Mouse (Mus musculus) midbrain, postnatal 0 days (tissue): Measurements from ENCODE around the gene Anapc15-ps. TPM values are rescaled to one million over a fixed set of nuclear protein-coding genes. Genes with fewer than 3 reads are reported as not detected.

Source experiments
- ATAC-seq: fragments of 200-750 bp; cut with Nextera tagmentation; 2 replicates; pipeline ENCODE4 v1.8.0; 2017; ENCODE audit warnings: moderate number of reproducible peaks, mild to moderate bottlenecking, moderate TSS enrichment, moderate library complexity; ENCODE audit not compliant: low FRiP score
- DNase-seq: peaks from one replicate; pipeline ENCODE4 v3.0.0-alpha.2; 2015; ENCODE audit warnings: low spot score
- H3K27ac ChIP-seq: fragments of 300-500 bp; sonication (generic); 2 replicates; pipeline ENCODE4 v1.5.1; 2014; ENCODE audit warnings: low read depth, mild to moderate bottlenecking, low read length, mixed read lengths
- H3K27me3 ChIP-seq: fragments of 300-500 bp; sonication (generic); 2 replicates; pipeline ENCODE4 v1.6.1; 2014; ENCODE audit warnings: low read length, control low read depth, mixed read lengths; ENCODE audit not compliant: insufficient read depth
- H3K36me3 ChIP-seq: fragments of 300-500 bp; sonication (generic); 2 replicates; pipeline ENCODE4 v1.6.1; 2014; ENCODE audit warnings: low read length, control low read depth, mixed read lengths; ENCODE audit not compliant: insufficient read depth
- H3K4me1 ChIP-seq: fragments of 300-500 bp; sonication (generic); 2 replicates; pipeline ENCODE4 v1.6.1; 2014; ENCODE audit warnings: mild to moderate bottlenecking, control low read depth, antibody characterized with exemption, low read length, mixed read lengths; ENCODE audit not compliant: insufficient read depth
- H3K4me2 ChIP-seq: fragments of 300-500 bp; sonication (generic); 2 replicates; pipeline ENCODE4 v1.6.1; 2014; ENCODE audit warnings: low read depth, mild to moderate bottlenecking, low read length, mixed read lengths; ENCODE audit not compliant: poor library complexity, severe bottlenecking
- H3K4me3 ChIP-seq: fragments of 300-500 bp; sonication (generic); 2 replicates; pipeline ENCODE4 v1.5.1; 2014; ENCODE audit warnings: low read depth, mild to moderate bottlenecking, low read length, moderate library complexity
- H3K9ac ChIP-seq: fragments of 300-500 bp; sonication (generic); replicated peaks from 2 replicates; pipeline ENCODE4 v1.6.1; 2014; ENCODE audit warnings: mild to moderate bottlenecking, low read length, moderate library complexity, mixed read lengths; ENCODE audit not compliant: poor library complexity, severe bottlenecking
- H3K9me3 ChIP-seq: fragments of 300-500 bp; sonication (generic); 2 replicates; pipeline ENCODE4 v1.6.1; 2016; ENCODE audit warnings: low read length, control low read depth
- CTCF ChIP-seq: IDR thresholded peaks from 2 replicates; pipeline ENCODE4 v1.5.1; 2016; ENCODE audit warnings: antibody characterized with exemption, mild to moderate bottlenecking
- WGBS: fragments of 180-500 bp; shearing (Covaris S2); extraction: QIAGEN DNeasy Blood & Tissue Kit; methylation state at CpG from one replicate; pipeline ENCODE4 v1.1.7; 2014; 5-methylcytosine and 5-hydroxymethylcytosine counted together
- polyA plus RNA-seq: library from polyadenylated mRNA; unstranded; fragments of >200 nt; fragmentation: Nextera tagmentation; extraction: Ambion mirVana; gene quantifications from 2 replicates; pipeline ENCODE4 v1.2.1, GENCODE M21; 2015
- total RNA-seq: library from RNA; depleted of rRNA; stranded (reverse); fragments of >200 nt; gene quantifications from 2 replicates; pipeline ENCODE4 v1.2.3, GENCODE M21; 2014

Anapc15-ps gene
- total and polyA plus RNA-seq, 2 experiments from 2014 or later, result not detected

- Histone ChIP-seq H3K4me1 (no peaks in the 10 kb centered on the region), H3K4me3 (no peak overlapping the region), H3K27me3 (no peaks in the 10 kb centered on the region), H3K9ac (no peak overlapping the region), H3K4me2 (no peak overlapping the region), H3K36me3 (no peaks in the 10 kb centered on the region), H3K27ac (no peak overlapping the region), H3K9me3 (no peaks in the 10 kb centered on the region)
- no peak for ATAC-seq
- no peak for TF ChIP-seq CTCF
- WGBS, result 54% methylated on average over 6 of the region's 6 CpGs
- DNase-seq, result no peak
Observed at GRCm38 (mm10) chr10:95715687-95716086, 42.4 kb upstream of the Anapc15-ps start.

GRCm38 (mm10) chr10:95712221-95712620 is 39.0 kb upstream of the Anapc15-ps start:
- Histone ChIP-seq H3K4me3 (no peak overlapping the region), H3K27me3 (no peaks in the 10 kb centered on the region), H3K27ac (no peak overlapping the region), H3K36me3 (no peaks in the 10 kb centered on the region), H3K9me3 (no peaks in the 10 kb centered on the region), H3K4me1 (no peaks in the 10 kb centered on the region), H3K9ac (no peak overlapping the region), H3K4me2 (no peak overlapping the region)
- DNase-seq, result no peak
- WGBS, result 79% methylated on average over 6 of the region's 6 CpGs
- no peak for TF ChIP-seq CTCF
- no peak for ATAC-seq

GRCm38 (mm10) chr10:95709903-95710660 is 36.8 kb upstream of the Anapc15-ps start:
- H3K9me3 ChIP-seq, result no peaks in the 10 kb centered on the region
- H3K36me3 ChIP-seq, result no peaks in the 10 kb centered on the region
- no peak overlapping the region for H3K27ac ChIP-seq
- no peak for TF ChIP-seq CTCF
- no peak for ATAC-seq
- no peaks in the 10 kb centered on the region for H3K4me1 ChIP-seq
- no peak for DNase-seq
- 67% methylated on average over 8 of the region's 8 CpGs for WGBS
- no peaks in the 10 kb centered on the region for H3K27me3 ChIP-seq
- no peak overlapping the region for H3K4me3 ChIP-seq
- no peak overlapping the region for H3K9ac ChIP-seq
- no peak overlapping the region for H3K4me2 ChIP-seq

- Histone ChIP-seq H3K9me3 (no peaks in the 10 kb centered on the region), H3K36me3 (no peaks in the 10 kb centered on the region), H3K9ac (no peak overlapping the region), H3K27ac (no peak overlapping the region), H3K27me3 (no peaks in the 10 kb centered on the region), H3K4me3 (no peak overlapping the region), H3K4me1 (no peaks in the 10 kb centered on the region), H3K4me2 (no peak overlapping the region)
- 69% methylated on average over 10 of the region's 10 CpGs for WGBS
- no peak for ATAC-seq
- no peak for TF ChIP-seq CTCF
- no peak for DNase-seq
Observed at GRCm38 (mm10) chr10:95709143-95709880, 36.1 kb upstream of the Anapc15-ps start.

- TF ChIP-seq CTCF, result no peak
- no peaks in the 10 kb centered on the region for H3K27me3 ChIP-seq
- no peak overlapping the region for H3K27ac ChIP-seq
- DNase-seq, result no peak
- no peaks in the 10 kb centered on the region for H3K36me3 ChIP-seq
- WGBS, result 96% methylated on average over 5 of the region's 5 CpGs
- no peak overlapping the region for H3K4me3 ChIP-seq
- no peak for ATAC-seq
- no peaks in the 10 kb centered on the region for H3K4me1 ChIP-seq
- no peak overlapping the region for H3K9ac ChIP-seq
- no peaks in the 10 kb centered on the region for H3K9me3 ChIP-seq
- H3K4me2 ChIP-seq, result no peak overlapping the region
Observed at GRCm38 (mm10) chr10:95708001-95708400, 34.8 kb upstream of the Anapc15-ps start.

- Histone ChIP-seq H3K27me3 (no peaks in the 10 kb centered on the region), H3K4me3 (no peak overlapping the region), H3K9me3 (no peaks in the 10 kb centered on the region), H3K9ac (no peak overlapping the region), H3K27ac (no peak overlapping the region), H3K4me1 (no peaks in the 10 kb centered on the region), H3K4me2 (no peak overlapping the region), H3K36me3 (no peaks in the 10 kb centered on the region)
- WGBS, result 93% methylated on average over 9 of the region's 9 CpGs
- DNase-seq (no peak), ATAC-seq (no peak)
- TF ChIP-seq CTCF, result no peak
Observed at GRCm38 (mm10) chr10:95706867-95707266, 33.6 kb upstream of the Anapc15-ps start.
